ENCODE assay signal across 11 mouse cellular contexts in genomic region chr10:117916280-117916679, GRCm38 (mm10).
DNase-seq lines count a peak whose midpoint lies in the region; ATAC-seq and TF ChIP-seq lines count a peak whose summit lies in the region.
"Had no signal": no experiment of that assay in that cellular context is flagged by ENCODE, and none has a peak within 500 bp of the region (broad histone marks: within the 10 kb centered on the region; RNA-seq: fewer than 3 reads in every experiment).

No protein-coding gene starts in this region.

- H3K4me1 ChIP-seq in intestine, postnatal 0 days (replicated peaks; ENCODE audit: control insufficient read depth, insufficient read depth, low read length): no peaks in the 10 kb centered on the region
- no peaks in the 10 kb centered on the region for H3K4me1 ChIP-seq in hindbrain, embryonic 16.5 days (ENCODE audit: control insufficient read depth, insufficient read depth, low read depth, low read length)
- H3K4me1 ChIP-seq: forebrain, embryonic 15.5 days had no signal

- H3K9me3 ChIP-seq in intestine, postnatal 0 days (ENCODE audit: control insufficient read depth): no peaks in the 10 kb centered on the region
- H3K9me3 ChIP-seq in hindbrain, embryonic 16.5 days (ENCODE audit: control insufficient read depth, low read length): no peaks in the 10 kb centered on the region
- H3K9me3 ChIP-seq: forebrain, embryonic 15.5 days had no signal

- no peak overlapping the region for H3K9ac ChIP-seq in intestine, postnatal 0 days (ENCODE audit: low read depth, low read length)
- H3K9ac ChIP-seq in hindbrain, embryonic 16.5 days (ENCODE audit: low read depth, low read length): no peak overlapping the region
- H3K9ac ChIP-seq: forebrain, embryonic 15.5 days had no signal

- no peak overlapping the region for H3K4me3 ChIP-seq in intestine, postnatal 0 days (ENCODE audit: low read depth, low read length)
- H3K4me3 ChIP-seq in hindbrain, embryonic 16.5 days (ENCODE audit: low read length): no peak overlapping the region
- H3K4me3 ChIP-seq: forebrain, embryonic 15.5 days had no signal

- H3K27ac ChIP-seq in intestine, postnatal 0 days (ENCODE audit: low read depth, low read length): no peak overlapping the region
- no peak overlapping the region for H3K27ac ChIP-seq in hindbrain, embryonic 16.5 days (ENCODE audit: low read depth, low read length)
- H3K27ac ChIP-seq: forebrain, embryonic 15.5 days; hindbrain, postnatal 0 days had no signal

- 29% methylated on average over 7 of the region's 7 CpGs for WGBS in intestine, postnatal 0 days
- WGBS in hindbrain, embryonic 16.5 days: 76% methylated on average over 7 of the region's 7 CpGs

- H3K36me3 ChIP-seq in intestine, postnatal 0 days (ENCODE audit: control insufficient read depth, insufficient read depth): no peaks in the 10 kb centered on the region
- no peaks in the 10 kb centered on the region for H3K36me3 ChIP-seq in hindbrain, embryonic 16.5 days (ENCODE audit: control insufficient read depth, insufficient read depth, low read length)
- H3K36me3 ChIP-seq: forebrain, embryonic 15.5 days had no signal

- TF ChIP-seq CTCF in intestine, postnatal 0 days (IDR thresholded peaks at IDR 0.05; ENCODE audit: low read depth): peak; percentile 31

- DNase-seq in embryo, embryonic 10 days (ENCODE audit: low spot score): peak; percentile 17
- DNase-seq in embryo, embryonic 9.5 days (ENCODE audit: extremely low spot score): no peak
- DNase-seq in right cerebral cortex, adult 18-20 months: peak; percentile 49
- no peak for DNase-seq in right cerebral cortex, postnatal 14 days
- DNase-seq in telencephalon, adult 2 months (ENCODE audit: low read depth, low spot score): peak; percentile 35
- DNase-seq in kidney, postnatal 14 days: no peak

- no peaks in the 10 kb centered on the region for H3K27me3 ChIP-seq in intestine, postnatal 0 days (replicated peaks; ENCODE audit: control insufficient read depth, insufficient read depth, low read length)
- H3K27me3 ChIP-seq in hindbrain, embryonic 16.5 days (replicated peaks; ENCODE audit: control insufficient read depth, insufficient read depth, low read length): no peaks in the 10 kb centered on the region
- H3K27me3 ChIP-seq: CH12.LX; forebrain, embryonic 15.5 days had no signal

- no peak overlapping the region for H3K4me2 ChIP-seq in intestine, postnatal 0 days (replicated peaks; ENCODE audit: low read depth)
- H3K4me2 ChIP-seq in hindbrain, embryonic 16.5 days (ENCODE audit: low read length): no peak overlapping the region
- H3K4me2 ChIP-seq: forebrain, embryonic 15.5 days had no signal

- no peak for ATAC-seq in intestine, postnatal 0 days
- no peak for ATAC-seq in hindbrain, embryonic 16.5 days
- ATAC-seq: forebrain, embryonic 15.5 days; hindbrain, postnatal 0 days had no signal

Comparison
In these comparisons a context has a peak if more than half of its experiments do, and no peak if none do; other contexts are left out.
1. DNase-seq: peak in embryo, embryonic 10 days (single experiment), right cerebral cortex, adult 18-20 months (single experiment) and telencephalon, adult 2 months (single experiment); none in embryo, embryonic 9.5 days (single experiment), right cerebral cortex, postnatal 14 days (single experiment) and kidney, postnatal 14 days (single experiment).